Mouse (Mus musculus) granulocyte monocyte progenitor cell, adult 5-6 weeks (primary cell): ENCODE data around the gene Usp39. TPM values are rescaled to one million over a fixed set of nuclear protein-coding genes. Genes with fewer than 3 reads are reported as not detected.

Experiments used
- total RNA-seq, 2 experiments: library from RNA; stranded (forward) in 1 of 2; stranded (reverse) in 1 of 2; fragments of 200-712, 200-1000 nt in 1 of 2; fragments of >200 nt in 1 of 2; fragmentation: Nextera tagmentation in 1 of 2; gene quantifications; 2 replicates each; pipeline ENCODE4 v1.2.3; 2014 to 2017

The Usp39 gene
- total RNA-seq, 2 experiments from 2014 or later = 71.8 to 104 TPM

Other genes with a start within 250 kb of the Usp39 start
- 2.6 TPM in 1 of 2 replicates, not detected in the other for gene St3gal5, start 247.6 kb downstream of the Usp39 start, total RNA-seq (2014; fragmentation: Nextera tagmentation)
- gene St3gal5, start 247.6 kb downstream of the Usp39 start, total RNA-seq (2017) = 10.9 and 11.0 TPM in 2 replicates
- gene Atoh8, start 109.6 kb downstream of the Usp39 start, total RNA-seq (2014; fragmentation: Nextera tagmentation) = 1.5 TPM in 1 of 2 replicates, not detected in the other
- not detected in 2 replicates for gene Atoh8, start 109.6 kb downstream of the Usp39 start, total RNA-seq (2017)
- gene Sftpb, start 40.6 kb downstream of the Usp39 start, total RNA-seq (2014; fragmentation: Nextera tagmentation) = not detected in 2 replicates
- gene Sftpb, start 40.6 kb downstream of the Usp39 start, total RNA-seq (2017) = not detected in 2 replicates
- gene 0610030E20Rik, start 2.1 kb upstream of the Usp39 start, total RNA-seq (2014; fragmentation: Nextera tagmentation) = 24.9 and 34.0 TPM in 2 replicates
- gene 0610030E20Rik, start 2.1 kb upstream of the Usp39 start, total RNA-seq (2017) = 17.2 and 17.6 TPM in 2 replicates
- gene Tmem150a, start 10.3 kb upstream of the Usp39 start, total RNA-seq (2014; fragmentation: Nextera tagmentation) = 0.73 and 7.4 TPM in 2 replicates
- 0.09 TPM in 1 of 2 replicates, not detected in the other for gene Tmem150a, start 10.3 kb upstream of the Usp39 start, total RNA-seq (2017)
- 81.5 and 83.1 TPM in 2 replicates for gene Rnf181, start 21.8 kb upstream of the Usp39 start, total RNA-seq (2014; fragmentation: Nextera tagmentation)
- 48.6 and 54.3 TPM in 2 replicates for gene Rnf181, start 21.8 kb upstream of the Usp39 start, total RNA-seq (2017)
- gene Vamp5, start 35.3 kb upstream of the Usp39 start, total RNA-seq (2014; fragmentation: Nextera tagmentation) = 12.4 and 43.7 TPM in 2 replicates
- 8.6 and 16.5 TPM in 2 replicates for gene Vamp5, start 35.3 kb upstream of the Usp39 start, total RNA-seq (2017)
- gene Vamp8, start 45.5 kb upstream of the Usp39 start, total RNA-seq (2014; fragmentation: Nextera tagmentation) = 239 and 250 TPM in 2 replicates
- 347 and 437 TPM in 2 replicates for gene Vamp8, start 45.5 kb upstream of the Usp39 start, total RNA-seq (2017)
- gene Ggcx, start 69.1 kb upstream of the Usp39 start, total RNA-seq (2014; fragmentation: Nextera tagmentation) = 7.9 and 8.8 TPM in 2 replicates
- 9.6 and 19.7 TPM in 2 replicates for gene Ggcx, start 69.1 kb upstream of the Usp39 start, total RNA-seq (2017)
- 387 and 444 TPM in 2 replicates for gene Mat2a, start 94.4 kb upstream of the Usp39 start, total RNA-seq (2014; fragmentation: Nextera tagmentation)
- gene Mat2a, start 94.4 kb upstream of the Usp39 start, total RNA-seq (2017) = 211 and 247 TPM in 2 replicates
- gene Sh2d6, start 176.5 kb upstream of the Usp39 start, total RNA-seq (2014; fragmentation: Nextera tagmentation) = not detected in 2 replicates
- 0.26 and 0.62 TPM in 2 replicates for gene Sh2d6, start 176.5 kb upstream of the Usp39 start, total RNA-seq (2017)
- 32.4 and 69.3 TPM in 2 replicates for gene Capg, start 199.2 kb upstream of the Usp39 start, total RNA-seq (2014; fragmentation: Nextera tagmentation)
- gene Capg, start 199.2 kb upstream of the Usp39 start, total RNA-seq (2017) = 52.4 and 56.6 TPM in 2 replicates